Mouse (Mus musculus) kidney, adult 2 months (tissue): ENCODE data around the gene Kansl1.

Experiments
- CTCF ChIP-seq: fragments of 200-500 bp; conservative IDR thresholded peaks from 2 replicates; pipeline ENCODE4 v1.5.1; 2011; ENCODE audit warnings: low read depth, mild to moderate bottlenecking, control low read depth, low read length, moderate library complexity, mixed read lengths; ENCODE audit not compliant: insufficient read depth, insufficient read length
- POLR2A ChIP-seq: fragments of 200-500 bp; IDR thresholded peaks from one replicate; pipeline ENCODE4 v1.6.1; 2011; ENCODE audit warnings: low read depth, low read length, control low read depth

- TF ChIP-seq CTCF (no peak), POLR2A (no peak)
Observed at GRCm38 (mm10) chr11:104310226-104310887, 158.3 kb downstream of the Kansl1 start.
